Mouse (Mus musculus) lung, postnatal 14 days (tissue): ENCODE results near the gene Gm8890.
"Not testable (repeated sequence)": the region's sequence is repeated elsewhere in the genome, so short reads cannot be mapped to it uniquely, and the experiment has no call there.

ENCODE experiments used
- DNase-seq: peaks from one replicate; pipeline ENCODE4 v3.0.0; 2021

The Gm8890 gene

DNA sequence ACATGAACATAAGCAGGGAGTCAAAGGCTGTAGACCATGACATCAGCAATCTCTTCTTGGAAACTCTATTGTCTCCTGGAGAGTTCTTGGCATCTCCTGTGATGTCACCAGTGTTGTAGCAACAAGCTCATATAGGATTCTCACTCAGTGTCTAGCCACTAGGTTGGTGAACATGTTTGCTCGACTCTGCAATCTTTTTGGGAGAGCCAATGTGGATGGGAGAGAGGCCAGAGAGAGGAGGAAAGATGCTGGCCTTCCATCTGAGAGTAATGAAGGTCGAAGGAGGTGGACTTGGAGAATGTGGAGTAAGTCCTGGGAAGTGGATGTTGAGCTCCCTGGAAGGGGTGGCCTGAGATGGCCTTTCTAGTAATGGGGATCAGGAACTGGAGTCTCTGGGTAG is at the start of gene Gm8890:
Gm8890 (plus strand) TSS at position 301 of the 400 bp plus-strand sequence.
- DNase-seq, result not testable (repeated sequence)

DNA sequence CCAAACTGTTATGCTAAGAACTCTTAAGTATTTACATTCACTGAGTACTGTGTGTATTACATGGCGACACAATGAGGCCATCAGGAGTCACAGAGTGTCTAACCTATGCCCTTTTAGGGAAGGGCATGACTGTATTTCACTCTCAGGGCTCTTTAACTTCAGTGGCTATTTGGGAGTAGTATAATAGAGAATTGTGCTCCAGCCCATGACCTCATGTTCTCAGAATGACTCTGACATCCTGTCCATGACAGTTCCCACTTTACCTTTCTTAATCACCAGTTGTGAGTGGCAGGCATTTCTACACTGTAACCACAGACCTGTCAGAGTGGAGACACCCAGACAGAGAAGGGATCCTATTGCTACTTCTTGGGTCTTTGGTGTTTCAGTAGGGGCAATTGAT is 388 bp downstream of the Gm8890 start:
- not testable (repeated sequence) for DNase-seq
